Mouse (Mus musculus) ES-E14 (cell line): ENCODE measurements at regions not wholly inside any gene's neighbourhood (a gene's known extent, or its start where the extent isn't known, plus 50 kb on each side); places are given as distances from the start of the nearest gene placed in this dataset.

Experiments used
- CHD2 ChIP-seq: IDR thresholded peaks from 2 replicates; pipeline ENCODE4 v1.6.1; 2014; ENCODE audit warnings: mild to moderate bottlenecking, low read depth, low read length, inconsistent platforms
- HCFC1 ChIP-seq: IDR thresholded peaks from 2 replicates; pipeline ENCODE4 v1.6.1; 2012; ENCODE audit warnings: low read length, inconsistent platforms, borderline replicate concordance; ENCODE audit not compliant: insufficient read depth
- MAFK ChIP-seq: IDR thresholded peaks from 2 replicates; pipeline ENCODE4 v1.6.1; 2014; ENCODE audit warnings: mild to moderate bottlenecking, low read depth, low read length, inconsistent platforms; ENCODE audit not compliant: insufficient read depth
- ZC3H11A ChIP-seq: IDR thresholded peaks from 2 replicates; pipeline ENCODE4 v1.6.1; 2012; ENCODE audit warnings: low read depth, mild to moderate bottlenecking, inconsistent platforms, low read length, borderline replicate concordance

GRCm38 (mm10) chr10:83944158-83944557 is 221.5 kb downstream of the 1500009L16Rik start:
- TF ChIP-seq HCFC1, result no peak
- TF ChIP-seq CHD2, result no peak
- TF ChIP-seq MAFK, result no peak
- no peak for TF ChIP-seq ZC3H11A
